Mouse (Mus musculus): ENCODE measurements at regions not wholly inside any gene's neighbourhood (a gene's known extent, or its start where the extent isn't known, plus 50 kb on each side); places are given as distances from the start of the nearest gene placed in this dataset.

DNA sequence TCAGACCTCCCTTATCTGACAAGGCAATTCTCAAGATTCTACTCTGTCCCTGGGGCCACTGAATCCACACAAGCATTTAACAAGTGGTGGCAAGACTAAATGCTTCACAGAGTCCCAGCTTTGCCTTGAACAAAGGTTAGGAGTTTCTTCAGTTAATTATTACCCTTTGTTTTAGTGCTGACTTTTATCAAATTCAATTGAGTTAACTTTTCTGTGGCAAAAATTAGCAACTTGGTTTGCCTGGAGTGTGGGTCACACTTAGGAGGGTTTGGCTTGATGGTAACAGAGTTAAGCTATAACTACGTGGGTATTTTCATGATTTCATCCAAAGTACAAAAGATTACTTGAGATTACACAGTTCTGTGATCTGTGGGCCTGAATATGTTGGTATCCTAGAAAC is 104.7 kb upstream of the Abcb5 start:
- Histone ChIP-seq H3K9ac (no peak overlapping the region), H3K36me3 (no peaks in the 10 kb centered on the region), H3K27me3 (no peaks in the 10 kb centered on the region), H3K4me2 (replicated peaks) (no peak overlapping the region), H3K27ac (replicated peaks) (no peak overlapping the region), H3K9me3 (replicated peaks) (no peaks in the 10 kb centered on the region), H3K4me3 (replicated peaks) (no peak overlapping the region), H3K4me1 (no peaks in the 10 kb centered on the region)
- 70% methylated on average over 1 of the region's 1 CpGs for WGBS
- no peak for ATAC-seq (ENCODE audit: insufficient number of reproducible peaks, low FRiP score, low TSS enrichment, low read depth)

GRCm38 (mm10) chr12:119070446-119070845 is 104.2 kb upstream of the Abcb5 start:
- Histone ChIP-seq H3K4me3 (replicated peaks) (no peak overlapping the region), H3K27ac (replicated peaks) (no peak overlapping the region), H3K9ac (no peak overlapping the region), H3K4me1 (no peaks in the 10 kb centered on the region), H3K4me2 (replicated peaks) (no peak overlapping the region), H3K36me3 (no peaks in the 10 kb centered on the region), H3K27me3 (no peaks in the 10 kb centered on the region), H3K9me3 (replicated peaks) (no peaks in the 10 kb centered on the region)
- ATAC-seq (ENCODE audit: insufficient number of reproducible peaks, low FRiP score, low TSS enrichment, low read depth): no peak
- WGBS: 4% methylated on average over 1 of the region's 1 CpGs

- no peak for ATAC-seq (ENCODE audit: insufficient number of reproducible peaks, low FRiP score, low TSS enrichment, low read depth)
- Histone ChIP-seq H3K4me2 (replicated peaks) (no peak overlapping the region), H3K9me3 (replicated peaks) (no peaks in the 10 kb centered on the region), H3K27ac (replicated peaks) (no peak overlapping the region), H3K27me3 (no peaks in the 10 kb centered on the region), H3K36me3 (no peaks in the 10 kb centered on the region), H3K4me1 (no peaks in the 10 kb centered on the region), H3K9ac (no peak overlapping the region), H3K4me3 (replicated peaks) (no peak overlapping the region)
- WGBS: 80% methylated on average over 3 of the region's 3 CpGs
Observed at GRCm38 (mm10) chr12:119069747-119070146, 103.5 kb upstream of the Abcb5 start.

DNA sequence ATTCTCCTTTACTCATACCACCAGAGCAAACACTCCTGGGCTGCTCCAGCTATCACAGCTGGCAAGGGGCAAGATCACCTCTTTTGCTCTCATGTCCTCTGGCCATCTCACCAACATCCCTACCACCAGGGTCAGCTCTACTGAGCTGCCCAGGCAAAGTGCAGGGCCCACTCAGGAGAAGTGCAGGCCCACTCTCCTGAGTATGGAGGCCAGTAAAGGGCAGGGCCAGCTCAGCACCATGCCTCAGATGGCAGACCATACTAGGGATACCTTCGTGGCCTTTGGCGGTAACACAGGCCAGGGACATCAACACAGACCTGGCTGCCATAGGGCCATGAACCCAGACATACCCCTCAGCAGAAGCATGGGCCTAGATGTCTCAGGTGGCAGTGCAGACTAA is 101.9 kb upstream of the Abcb5 start:
- 85% methylated on average over 2 of the region's 2 CpGs for WGBS

DNA sequence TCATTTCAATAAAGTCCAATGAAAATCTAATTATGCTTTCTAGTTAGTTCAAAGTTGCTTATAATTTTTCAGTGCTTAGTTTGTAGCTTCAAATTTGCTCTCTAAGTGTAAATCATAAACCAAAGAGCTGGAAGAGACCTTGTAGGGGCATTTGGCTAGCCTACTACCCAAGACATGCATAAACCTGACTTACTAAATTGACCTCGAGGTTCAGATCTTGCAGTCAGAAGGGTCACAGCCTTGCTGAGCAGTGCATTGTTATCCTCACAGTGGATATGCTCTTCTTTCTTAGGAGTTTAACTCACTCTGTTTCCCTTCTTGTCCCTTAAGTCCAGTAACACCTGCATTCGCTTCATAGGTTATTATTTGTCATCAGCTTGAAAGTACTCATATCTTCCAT is 96.7 kb upstream of the Abcb5 start:
- WGBS: 72% methylated on average over 2 of the region's 2 CpGs
- H3K36me3 ChIP-seq: no peaks in the 10 kb centered on the region
- no peak overlapping the region for H3K9ac ChIP-seq
- no peak overlapping the region for H3K4me2 ChIP-seq (replicated peaks)
- H3K4me3 ChIP-seq (replicated peaks): no peak overlapping the region
- ATAC-seq (ENCODE audit: insufficient number of reproducible peaks, low FRiP score, low TSS enrichment, low read depth): no peak
- no peaks in the 10 kb centered on the region for H3K4me1 ChIP-seq
- H3K27me3 ChIP-seq: no peaks in the 10 kb centered on the region
- H3K9me3 ChIP-seq (replicated peaks): no peaks in the 10 kb centered on the region
- no peak overlapping the region for H3K27ac ChIP-seq (replicated peaks)

More for the DNA sequence above, 101.9 kb upstream of the Abcb5 start:
- Histone ChIP-seq H3K4me1 (no peaks in the 10 kb centered on the region), H3K36me3 (no peaks in the 10 kb centered on the region), H3K27ac (replicated peaks) (no peak overlapping the region), H3K4me2 (replicated peaks) (no peak overlapping the region), H3K4me3 (replicated peaks) (no peak overlapping the region), H3K27me3 (no peaks in the 10 kb centered on the region), H3K9ac (no peak overlapping the region), H3K9me3 (replicated peaks) (no peaks in the 10 kb centered on the region)
- ATAC-seq (ENCODE audit: insufficient number of reproducible peaks, low FRiP score, low TSS enrichment, low read depth): peak; percentile 54; the same call in 1 of the 2 replicates

DNA sequence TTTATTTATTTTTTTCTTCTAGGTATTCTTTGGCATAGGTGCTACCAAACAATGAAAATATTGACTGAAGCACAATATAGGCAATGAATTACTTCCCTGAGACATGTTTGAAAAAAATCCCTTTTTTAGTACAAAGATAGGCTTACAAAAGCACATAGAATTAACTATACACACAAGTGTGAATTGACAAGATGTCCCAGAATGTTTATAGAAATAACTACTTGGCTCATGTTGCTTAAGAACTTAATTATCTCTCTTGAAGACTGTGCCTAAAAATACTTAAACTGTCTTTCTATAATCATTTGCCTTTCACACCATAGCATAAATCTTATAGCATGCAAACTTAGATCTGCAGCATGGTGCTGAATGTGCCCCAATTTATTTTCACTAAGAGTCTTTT is 96.3 kb upstream of the Abcb5 start:
- no peak for ATAC-seq (ENCODE audit: insufficient number of reproducible peaks, low FRiP score, low TSS enrichment, low read depth)

DNA sequence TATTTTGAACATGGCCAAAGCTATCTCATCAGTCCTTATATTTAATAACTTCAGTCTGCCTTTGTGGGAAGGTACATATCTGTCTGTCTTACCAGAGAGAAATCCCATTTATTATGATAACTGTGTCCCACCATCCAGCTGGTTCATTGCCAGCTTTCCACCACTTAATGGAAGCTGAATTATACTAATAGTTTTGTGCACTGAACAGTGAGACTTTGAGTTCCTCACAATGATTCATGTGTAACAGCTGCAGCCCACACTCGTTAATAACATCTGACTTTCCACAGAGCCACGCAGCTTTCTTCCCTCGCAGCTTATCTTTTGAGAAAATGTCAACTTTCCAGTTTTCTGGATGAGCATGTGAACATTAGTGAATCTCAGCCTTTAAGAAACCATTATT is 88.3 kb upstream of the Abcb5 start:
- no peak overlapping the region for H3K4me2 ChIP-seq (replicated peaks)
- H3K9ac ChIP-seq: no peak overlapping the region
- no peaks in the 10 kb centered on the region for H3K9me3 ChIP-seq (replicated peaks)
- no peak for ATAC-seq (ENCODE audit: insufficient number of reproducible peaks, low FRiP score, low TSS enrichment, low read depth)
- no peaks in the 10 kb centered on the region for H3K36me3 ChIP-seq
- 46% methylated on average over 3 of the region's 3 CpGs for WGBS
- H3K4me3 ChIP-seq (replicated peaks): no peak overlapping the region
- no peaks in the 10 kb centered on the region for H3K27me3 ChIP-seq
- no peak overlapping the region for H3K27ac ChIP-seq (replicated peaks)
- H3K4me1 ChIP-seq: no peaks in the 10 kb centered on the region

More for the DNA sequence above, 96.3 kb upstream of the Abcb5 start:
- Histone ChIP-seq H3K27ac (replicated peaks) (no peak overlapping the region), H3K9me3 (replicated peaks) (no peaks in the 10 kb centered on the region), H3K4me1 (no peaks in the 10 kb centered on the region), H3K9ac (no peak overlapping the region), H3K4me2 (replicated peaks) (no peak overlapping the region), H3K27me3 (no peaks in the 10 kb centered on the region), H3K4me3 (replicated peaks) (no peak overlapping the region), H3K36me3 (no peaks in the 10 kb centered on the region)

DNA sequence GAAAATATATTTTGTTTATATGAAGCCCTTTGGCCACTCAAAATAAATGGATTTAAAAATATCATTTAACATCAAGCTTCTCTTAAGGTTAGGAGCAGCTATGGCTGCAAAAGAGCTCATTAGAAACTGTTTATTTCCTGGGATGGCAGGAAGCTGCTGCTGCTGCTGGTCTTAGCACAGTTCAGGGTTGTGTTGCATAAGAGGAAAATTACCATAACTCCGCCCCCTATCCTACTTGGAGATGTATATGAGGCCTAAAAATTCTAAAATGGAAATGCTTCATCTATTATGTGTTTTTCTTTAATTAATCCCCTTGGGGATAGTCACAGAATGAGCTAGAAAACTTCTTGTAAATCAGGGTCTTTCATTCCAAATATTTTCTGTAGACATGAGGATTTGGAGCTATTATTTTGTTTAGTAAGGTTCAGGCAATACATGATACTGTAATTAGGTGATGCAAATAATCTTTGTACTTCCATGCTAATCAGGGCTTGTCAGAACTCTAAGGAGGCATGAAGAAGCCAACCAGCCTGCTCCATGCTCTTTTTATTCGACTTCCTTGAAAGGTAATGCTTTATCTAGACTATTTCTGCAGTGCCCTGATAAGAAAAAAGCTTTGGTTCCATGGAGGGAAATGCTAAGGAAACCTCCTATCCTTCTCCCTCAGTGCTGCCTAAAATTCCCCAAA is 85.6 kb upstream of the Abcb5 start:
- Histone ChIP-seq H3K4me3 (replicated peaks) (no peak overlapping the region), H3K27me3 (no peaks in the 10 kb centered on the region), H3K4me1 (no peaks in the 10 kb centered on the region), H3K27ac (replicated peaks) (no peak overlapping the region), H3K9ac (no peak overlapping the region), H3K36me3 (no peaks in the 10 kb centered on the region), H3K4me2 (replicated peaks) (no peak overlapping the region), H3K9me3 (replicated peaks) (no peaks in the 10 kb centered on the region)
- WGBS: 68% methylated on average over 2 of the region's 2 CpGs
- no peak for ATAC-seq (ENCODE audit: insufficient number of reproducible peaks, low FRiP score, low TSS enrichment, low read depth)

GRCm38 (mm10) chr12:119038306-119038705 is 72.1 kb upstream of the Abcb5 start:
- no peak overlapping the region for H3K9ac ChIP-seq
- H3K9me3 ChIP-seq (replicated peaks): no peaks in the 10 kb centered on the region
- H3K36me3 ChIP-seq: no peaks in the 10 kb centered on the region
- no peak overlapping the region for H3K4me3 ChIP-seq (replicated peaks)
- no peaks in the 10 kb centered on the region for H3K27me3 ChIP-seq
- H3K4me1 ChIP-seq: no peaks in the 10 kb centered on the region
- H3K27ac ChIP-seq (replicated peaks): no peak overlapping the region
- WGBS: 97% methylated on average over 3 of the region's 3 CpGs
- no peak for ATAC-seq (ENCODE audit: insufficient number of reproducible peaks, low FRiP score, low TSS enrichment, low read depth)
- H3K4me2 ChIP-seq (replicated peaks): no peak overlapping the region

DNA sequence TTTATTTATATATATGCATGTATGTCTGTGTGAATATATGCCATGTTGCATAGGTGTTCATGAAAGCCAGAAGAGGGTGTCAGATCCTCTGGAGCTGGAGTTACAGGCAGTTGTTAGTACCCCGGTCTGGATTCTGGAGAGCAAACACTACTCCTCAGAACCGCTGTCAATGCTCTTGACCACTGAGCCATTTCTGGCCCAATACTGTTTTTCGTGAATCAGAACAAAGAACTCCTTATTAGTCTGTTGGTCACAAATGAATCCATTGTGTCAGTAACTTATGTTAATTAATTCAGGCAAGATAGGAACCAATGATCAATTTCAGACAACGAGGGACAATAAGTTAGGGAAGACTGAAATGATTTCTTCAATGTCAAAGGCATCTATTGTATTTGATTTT is 68.6 kb upstream of the Abcb5 start:
- Histone ChIP-seq H3K4me2 (replicated peaks) (no peak overlapping the region), H3K36me3 (no peaks in the 10 kb centered on the region), H3K9me3 (replicated peaks) (no peaks in the 10 kb centered on the region), H3K4me3 (replicated peaks) (no peak overlapping the region), H3K4me1 (no peaks in the 10 kb centered on the region), H3K9ac (no peak overlapping the region), H3K27me3 (no peaks in the 10 kb centered on the region), H3K27ac (replicated peaks) (no peak overlapping the region)
- 78% methylated on average over 4 of the region's 4 CpGs for WGBS
- no peak for ATAC-seq (ENCODE audit: insufficient number of reproducible peaks, low FRiP score, low TSS enrichment, low read depth)

DNA sequence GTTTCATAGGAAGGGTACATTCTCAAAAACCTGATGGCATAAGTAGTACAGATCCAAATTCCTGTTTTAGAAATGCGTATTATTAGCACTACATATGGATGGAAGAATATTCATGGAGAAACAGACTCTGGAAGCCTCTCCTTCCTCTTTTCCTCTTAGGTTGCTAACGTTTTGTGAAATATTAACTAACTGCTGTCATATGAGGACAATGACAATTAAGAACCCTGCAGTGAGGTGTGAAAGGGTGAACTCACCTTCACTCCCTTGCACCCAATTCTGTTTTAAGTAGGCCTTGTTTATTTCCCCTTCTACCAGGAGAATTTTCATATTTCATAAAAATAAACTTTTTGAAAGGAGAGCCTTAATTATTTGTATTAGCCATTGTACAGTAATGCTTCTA is 62.5 kb upstream of the Abcb5 start:
- H3K27ac ChIP-seq (replicated peaks): no peak overlapping the region
- no peak overlapping the region for H3K4me3 ChIP-seq (replicated peaks)
- no peak for ATAC-seq (ENCODE audit: insufficient number of reproducible peaks, low FRiP score, low TSS enrichment, low read depth)
- H3K9me3 ChIP-seq (replicated peaks): no peaks in the 10 kb centered on the region
- H3K4me1 ChIP-seq: no peaks in the 10 kb centered on the region
- no peak overlapping the region for H3K4me2 ChIP-seq (replicated peaks)
- no peaks in the 10 kb centered on the region for H3K36me3 ChIP-seq
- 70% methylated on average over 2 of the region's 2 CpGs for WGBS
- no peak overlapping the region for H3K9ac ChIP-seq
- no peaks in the 10 kb centered on the region for H3K27me3 ChIP-seq

DNA sequence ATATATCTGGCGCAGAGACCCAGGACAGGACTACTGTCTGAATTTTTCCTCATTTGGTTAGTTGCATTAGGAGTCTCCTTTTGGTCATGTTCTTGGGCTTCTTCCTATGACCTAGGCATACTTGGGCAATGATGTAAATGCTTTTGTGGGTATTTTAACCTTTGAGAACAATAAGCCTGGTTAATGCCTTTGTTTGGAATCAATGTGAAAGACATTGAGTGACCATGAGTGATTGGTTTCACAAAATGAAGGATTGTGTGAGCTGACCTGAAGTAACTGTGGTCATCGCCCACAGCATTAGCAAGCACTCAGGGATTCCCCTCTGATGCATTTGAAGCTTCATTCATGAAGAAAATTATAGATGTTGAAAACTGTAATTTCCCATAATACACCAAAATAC is 61.9 kb upstream of the Abcb5 start:
- WGBS: 72% methylated on average over 2 of the region's 2 CpGs
- Histone ChIP-seq H3K4me2 (replicated peaks) (no peak overlapping the region), H3K36me3 (no peaks in the 10 kb centered on the region), H3K9me3 (replicated peaks) (no peaks in the 10 kb centered on the region), H3K27ac (replicated peaks) (no peak overlapping the region), H3K4me3 (replicated peaks) (no peak overlapping the region), H3K9ac (no peak overlapping the region), H3K4me1 (no peaks in the 10 kb centered on the region), H3K27me3 (no peaks in the 10 kb centered on the region)
- ATAC-seq (ENCODE audit: insufficient number of reproducible peaks, low FRiP score, low TSS enrichment, low read depth): no peak

Data from embryonic facial prominence, embryonic 15.5 days (tissue).